18 mouse cellular contexts compared by ENCODE assay signal in the genomic region with DNA sequence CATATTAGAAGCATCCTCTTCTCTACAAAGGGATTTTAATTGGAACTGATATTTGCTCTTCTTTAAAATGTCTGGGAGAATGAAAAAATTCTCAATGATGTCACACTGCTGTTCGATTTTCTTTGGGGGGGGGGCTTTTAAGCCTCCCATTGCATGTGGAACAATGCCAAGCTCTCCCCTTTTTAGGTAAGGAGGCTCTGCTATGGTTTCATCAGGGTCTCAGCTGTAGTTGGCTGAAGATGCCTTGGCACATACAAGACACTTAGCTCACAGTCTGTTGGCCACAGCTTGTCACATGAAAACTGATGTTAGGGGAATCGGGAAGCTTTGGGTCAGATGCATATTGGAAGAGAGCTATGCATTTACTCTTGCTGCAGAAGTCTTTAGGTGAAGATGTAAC. TPM values are rescaled to one million over a fixed set of nuclear protein-coding genes. Genes with fewer than 3 reads are reported as not detected.
A peak's percentile ranks its signal among the peaks of the same experiment; 100 is the strongest.
DNase-seq lines count a peak whose midpoint lies in the region; ATAC-seq and TF ChIP-seq lines count a peak whose summit lies in the region.
"Had no signal": no experiment of that assay in that cellular context is flagged by ENCODE, and none has a peak within 500 bp of the region (broad histone marks: within the 10 kb centered on the region; RNA-seq: fewer than 3 reads in every experiment).

No protein-coding gene starts in this region.

- intact Hi-C loops in left cerebral cortex, postnatal 4 days (cut with DNase I) = no loop called here
- intact Hi-C loops in left cerebral cortex, postnatal 36 days (cut with DNase I) = no loop called here

- no peak for TF ChIP-seq EP300 in lung, postnatal 0 days (IDR thresholded peaks at IDR 0.05)

- H3K9me3 ChIP-seq in hindbrain, postnatal 0 days (ENCODE audit: low read length) = no peaks in the 10 kb centered on the region
- no peaks in the 10 kb centered on the region for H3K9me3 ChIP-seq in hindbrain, embryonic 12.5 days (replicated peaks)
- no peaks in the 10 kb centered on the region for H3K9me3 ChIP-seq in lung, postnatal 0 days (ENCODE audit: low read length)
- H3K9me3 ChIP-seq: embryonic facial prominence, embryonic 10.5 days; embryonic facial prominence, embryonic 12.5 days; forebrain, embryonic 13.5 days had no signal

- no peaks in the 10 kb centered on the region for H3K27me3 ChIP-seq in hindbrain, postnatal 0 days (ENCODE audit: insufficient read depth, low read length)
- no peaks in the 10 kb centered on the region for H3K27me3 ChIP-seq in hindbrain, embryonic 12.5 days
- H3K27me3 ChIP-seq in lung, postnatal 0 days (replicated peaks; ENCODE audit: insufficient read depth, low read length) = no peaks in the 10 kb centered on the region
- H3K27me3 ChIP-seq: embryonic facial prominence, embryonic 12.5 days; forebrain, embryonic 13.5 days had no signal

- WGBS in hindbrain, postnatal 0 days = 57% methylated on average over 2 of the region's 2 CpGs
- 72% methylated on average over 2 of the region's 2 CpGs for WGBS in hindbrain, embryonic 12.5 days
- 53% methylated on average over 2 of the region's 2 CpGs for WGBS in lung, postnatal 0 days

- no peaks in the 10 kb centered on the region for H3K4me1 ChIP-seq in hindbrain, postnatal 0 days (ENCODE audit: insufficient read depth, low read length)
- no peaks in the 10 kb centered on the region for H3K4me1 ChIP-seq in hindbrain, embryonic 12.5 days
- H3K4me1 ChIP-seq in lung, postnatal 0 days (ENCODE audit: insufficient read depth, low read depth, low read length) = no peaks in the 10 kb centered on the region
- H3K4me1 ChIP-seq: embryonic facial prominence, embryonic 10.5 days; embryonic facial prominence, embryonic 12.5 days; forebrain, embryonic 13.5 days had no signal

- H3K4me3 ChIP-seq in hindbrain, postnatal 0 days (ENCODE audit: low read length) = no peak overlapping the region
- no peak overlapping the region for H3K4me3 ChIP-seq in hindbrain, embryonic 12.5 days
- no peak overlapping the region for H3K4me3 ChIP-seq in lung, postnatal 0 days (ENCODE audit: low read depth, low read length)
- H3K4me3 ChIP-seq: embryonic facial prominence, embryonic 10.5 days; embryonic facial prominence, embryonic 12.5 days; forebrain, embryonic 13.5 days had no signal

- H3K36me3 ChIP-seq in hindbrain, postnatal 0 days (ENCODE audit: insufficient read depth, low read length) = no peaks in the 10 kb centered on the region
- H3K36me3 ChIP-seq in hindbrain, embryonic 12.5 days = no peaks in the 10 kb centered on the region
- H3K36me3 ChIP-seq in lung, postnatal 0 days (ENCODE audit: insufficient read depth, low read length) = no peaks in the 10 kb centered on the region
- H3K36me3 ChIP-seq: embryonic facial prominence, embryonic 10.5 days; embryonic facial prominence, embryonic 12.5 days had no signal

- no peak for TF ChIP-seq POLR2A in brain, embryonic 14.5 days (IDR thresholded peaks at IDR 0.05; ENCODE audit: borderline replicate concordance, extremely low read depth, insufficient read depth, insufficient read length, poor library complexity, severe bottlenecking)

- no peak overlapping the region for H3K27ac ChIP-seq in hindbrain, postnatal 0 days
- no peak overlapping the region for H3K27ac ChIP-seq in hindbrain, embryonic 12.5 days
- no peak overlapping the region for H3K27ac ChIP-seq in lung, postnatal 0 days (ENCODE audit: low read length)
- H3K27ac ChIP-seq: embryonic facial prominence, embryonic 10.5 days; embryonic facial prominence, embryonic 12.5 days; forebrain, embryonic 13.5 days had no signal

- DNase-seq in cerebellum, postnatal 14 days = peak; percentile 73 to 81
- DNase-seq in cerebellum, postnatal 36 days = no peak
- peak; percentile 67 for DNase-seq in hindbrain, postnatal 0 days (ENCODE audit: low spot score)
- peak; percentile 60 for DNase-seq in left cerebral cortex, postnatal 4 days
- DNase-seq in left cerebral cortex, postnatal 36 days (ENCODE audit: low spot score in 2 of 2) = no peak
- DNase-seq in brain, embryonic 14.5 days (ENCODE audit: low read depth) = peak; percentile 27
- no peak for DNase-seq in lung, postnatal 0 days (ENCODE audit: low spot score)
- DNase-seq: adrenal gland, adult 2 months; adrenal gland, postnatal 10 days; adrenal gland, postnatal 25 days; cerebellum, adult 11-12 months; cerebellum, adult 2 months; cerebellum, adult 9-11 months; forebrain, postnatal 0 days had no signal

- ATAC-seq in hindbrain, postnatal 0 days = no peak
- no peak for ATAC-seq in hindbrain, embryonic 12.5 days (ENCODE audit: low FRiP score)
- no peak for ATAC-seq in lung, postnatal 0 days
- ATAC-seq: forebrain, embryonic 13.5 days; forebrain, postnatal 0 days had no signal

- H3K9ac ChIP-seq in hindbrain, postnatal 0 days (replicated peaks; ENCODE audit: low read length) = no peak overlapping the region
- H3K9ac ChIP-seq in hindbrain, embryonic 12.5 days = no peak overlapping the region
- no peak overlapping the region for H3K9ac ChIP-seq in lung, postnatal 0 days (replicated peaks; ENCODE audit: low read depth)
- H3K9ac ChIP-seq: embryonic facial prominence, embryonic 12.5 days; forebrain, embryonic 13.5 days; forebrain, postnatal 0 days had no signal

- H3K4me2 ChIP-seq in hindbrain, postnatal 0 days (ENCODE audit: low read depth, low read length) = no peak overlapping the region
- H3K4me2 ChIP-seq in hindbrain, embryonic 12.5 days (replicated peaks) = no peak overlapping the region
- H3K4me2 ChIP-seq in lung, postnatal 0 days (replicated peaks; ENCODE audit: low read depth, low read length) = no peak overlapping the region
- H3K4me2 ChIP-seq: embryonic facial prominence, embryonic 12.5 days; forebrain, embryonic 13.5 days had no signal

- no peak for TF ChIP-seq CTCF in hindbrain, postnatal 0 days (IDR thresholded peaks at IDR 0.05; ENCODE audit: low read depth)
- no peak for TF ChIP-seq CTCF in brain, embryonic 14.5 days (IDR thresholded peaks at IDR 0.05; ENCODE audit: borderline replicate concordance, extremely low read depth, insufficient read depth, insufficient read length)
- no peak for TF ChIP-seq CTCF in lung, postnatal 0 days (IDR thresholded peaks at IDR 0.05)

RNA-seq across cellular contexts. Expression of gene Arpp21, which starts 20.2 kb away (rescaled TPM):
- total RNA-seq in hindbrain, postnatal 0 days (2014; rRNA removed) = 80.5 and 88.0 TPM in 2 replicates
- 60.9 and 64.6 TPM in 2 replicates for polyA plus RNA-seq in hindbrain, postnatal 0 days (2015; fragmentation: Nextera tagmentation; extraction: Ambion mirVana)
- 9.8 and 19.9 TPM in 2 replicates for polyA plus RNA-seq in hindbrain, embryonic 12.5 days (2016; fragmentation: Nextera tagmentation; extraction: Ambion mirVana)
- 100 to 1,000 TPM; 459 to 577 TPM for total RNA-seq in left cerebral cortex, postnatal 4 days (2021)
- total RNA-seq in left cerebral cortex, postnatal 36 days (2021) = 100 to 1,000 TPM; 699 to 858 TPM
- 47.1 and 48.1 TPM in 2 replicates for polyA plus RNA-seq in brain, embryonic 14.5 days (2012; rRNA removed)
- polyA plus RNA-seq in lung, postnatal 0 days (2015; fragmentation: Nextera tagmentation; extraction: Ambion mirVana) = 0.07 TPM in 1 of 2 replicates, not detected in the other
- total RNA-seq: adrenal gland, postnatal 25 days had no signal

Comparison
In these comparisons a context has a peak if more than half of its experiments do, and no peak if none do; other contexts are left out.
1. DNase-seq: peak in cerebellum, postnatal 14 days (2 of 2), hindbrain, postnatal 0 days (single experiment), left cerebral cortex, postnatal 4 days (single experiment) and brain, embryonic 14.5 days (single experiment); none in cerebellum, postnatal 36 days (0 of 2), left cerebral cortex, postnatal 36 days (0 of 2) and lung, postnatal 0 days (single experiment).
2. RNA of gene Arpp21, which starts 20.2 kb away (polyA plus RNA-seq): 60.9 to 64.6 TPM in hindbrain, postnatal 0 days, 47.1 to 48.1 TPM in brain, embryonic 14.5 days and 9.8 to 19.9 TPM in hindbrain, embryonic 12.5 days; 0.07 TPM in lung, postnatal 0 days; every median in the first group is over 10 times any median in the second.